Mouse (Mus musculus) naive thymus-derived CD4-positive, alpha-beta T cell, adult 2 months (primary cell): ENCODE measurements around the gene Dhx58.
A peak's percentile ranks its signal among the peaks of the same experiment; 100 is the strongest.

Experiments used
- DNase-seq: peaks from one replicate; pipeline ENCODE4 v3.0.0-alpha.2; 2011; ENCODE audit warnings: low read depth

Gene Dhx58

DNA sequence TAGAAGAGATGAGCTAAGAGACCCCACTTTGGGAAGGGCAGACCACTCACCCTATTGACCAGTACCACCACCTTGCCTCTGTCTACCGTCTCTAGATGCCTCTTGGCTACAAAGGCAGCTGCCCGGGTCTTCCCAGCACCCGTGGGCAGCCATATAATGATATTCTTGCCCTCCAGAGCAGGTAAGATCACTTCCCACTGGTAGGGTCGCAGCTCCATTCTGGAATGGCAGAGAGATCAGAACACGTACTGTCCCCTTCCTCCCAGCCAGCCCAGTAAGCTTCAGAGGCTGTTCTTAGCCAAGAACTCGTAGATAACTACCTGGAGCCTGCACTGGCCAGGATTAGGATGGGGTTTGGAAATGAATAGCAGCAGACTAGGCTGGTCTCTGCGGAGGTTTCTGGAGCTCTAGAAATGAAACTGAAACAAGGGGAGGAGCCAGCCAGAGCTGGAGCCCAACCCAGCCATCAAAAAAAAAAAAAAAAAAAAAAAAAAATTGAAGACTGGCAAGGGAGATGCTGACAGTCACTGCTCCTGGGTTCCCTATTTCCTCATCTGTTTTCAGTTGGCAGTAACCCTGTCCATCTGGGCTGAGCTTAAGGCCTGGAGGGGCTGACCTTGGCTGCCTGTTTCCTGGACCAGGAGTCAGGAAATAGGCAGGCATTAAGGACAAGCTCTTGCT, at the start of gene Dhx58:
TSS of gene Dhx58 (minus strand) at position 421 of the 681 bp plus-strand sequence.
- peak; percentile 77 for DNase-seq

- no peak for DNase-seq
Measured at GRCm38 (mm10) chr11:100752294-100752693, 48.2 kb upstream of the Dhx58 start.

DNA sequence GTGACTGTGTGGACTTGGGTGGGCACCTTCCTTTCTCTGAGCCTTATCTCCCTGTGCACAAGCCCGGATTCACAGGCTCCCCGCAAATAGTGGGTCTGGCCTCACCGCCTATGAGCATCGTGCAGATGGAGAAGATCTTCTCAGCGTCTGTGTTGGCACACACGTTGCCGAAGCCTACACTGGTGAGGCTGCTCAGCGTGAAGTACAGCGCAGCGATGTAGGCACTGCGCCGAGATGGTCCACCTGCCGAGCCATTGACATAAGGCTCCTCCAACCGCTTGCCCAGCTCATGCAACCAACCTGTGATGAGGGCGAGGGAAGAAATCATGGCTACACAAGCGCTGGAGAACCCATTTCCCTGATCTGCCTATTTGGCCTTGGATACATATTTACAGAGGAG, 46.1 kb upstream of the Dhx58 start:
- no peak for DNase-seq

- no peak for DNase-seq
Measured at GRCm38 (mm10) chr11:100749469-100749868, 45.4 kb upstream of the Dhx58 start.

GRCm38 (mm10) chr11:100748620-100749019, 44.5 kb upstream of the Dhx58 start:
- DNase-seq = no peak

- no peak for DNase-seq
Measured at GRCm38 (mm10) chr11:100747114-100747513, 43.0 kb upstream of the Dhx58 start.

DNA sequence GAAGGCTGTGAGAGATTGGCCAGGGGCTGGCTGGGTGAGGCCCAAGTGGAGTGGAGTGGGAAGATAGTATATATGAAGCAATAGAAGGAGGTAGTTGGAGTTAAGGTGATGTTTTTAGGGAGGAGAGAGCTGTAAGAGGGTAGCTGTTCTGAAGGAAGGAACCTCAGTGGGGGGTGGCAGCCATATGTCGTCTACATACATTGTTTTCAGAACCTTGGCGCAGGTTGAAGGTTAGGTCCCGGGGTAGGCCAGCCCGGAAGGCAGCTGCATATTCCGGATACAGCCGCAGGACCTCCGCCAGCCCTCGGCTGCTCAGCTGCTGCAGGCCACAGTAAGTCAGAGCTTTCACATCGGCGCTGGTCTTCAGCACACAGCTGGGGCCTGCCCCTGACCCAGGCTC, 42.5 kb upstream of the Dhx58 start:
- DNase-seq = no peak

GRCm38 (mm10) chr11:100745085-100745484, 41.0 kb upstream of the Dhx58 start:
- peak; percentile 79 for DNase-seq

DNA sequence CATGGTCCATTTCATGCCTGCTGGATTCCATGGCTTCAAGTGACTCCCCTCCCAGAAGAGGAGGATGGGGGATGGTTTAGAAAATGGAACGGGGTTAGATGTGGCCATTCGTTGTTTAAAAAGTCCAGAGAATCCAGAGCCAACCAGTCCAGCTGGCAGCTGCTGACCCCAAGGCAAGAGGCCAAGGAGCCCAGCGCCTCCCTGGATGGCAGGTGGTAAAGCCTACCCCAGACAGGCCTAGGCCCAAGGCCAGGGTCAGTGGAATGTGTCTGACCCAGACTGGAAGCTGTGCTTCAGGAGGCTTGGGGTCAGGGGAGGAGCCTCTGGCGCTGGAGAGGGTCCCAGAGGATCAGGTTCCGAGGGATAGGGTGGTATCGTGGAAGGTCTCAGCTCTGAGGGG, 37.3 kb upstream of the Dhx58 start:
- no peak for DNase-seq

DNA sequence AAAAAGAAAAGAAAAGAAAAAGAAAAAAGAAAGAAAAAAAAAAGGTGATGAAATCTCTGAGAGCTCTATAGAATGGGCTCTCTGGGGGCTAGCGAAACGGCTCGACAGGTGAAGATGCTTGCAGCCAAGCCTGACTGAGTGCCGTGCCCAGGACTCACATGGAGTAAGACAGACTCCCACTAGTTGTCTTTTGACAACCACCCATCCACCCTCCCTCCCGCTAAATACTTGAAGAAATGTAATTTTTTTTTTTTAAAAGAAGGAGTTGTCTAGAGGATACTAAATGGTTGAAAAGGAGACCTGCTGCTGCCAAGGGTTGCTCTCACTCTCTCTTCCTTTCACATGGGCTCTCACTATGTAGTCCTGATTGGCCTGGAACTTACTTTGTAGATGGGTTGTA, 34.7 kb upstream of the Dhx58 start:
- DNase-seq = no peak

GRCm38 (mm10) chr11:100738066-100738604, 34.1 kb upstream of the Dhx58 start, which contains the start of gene Rab5c:
Rab5c (minus strand) TSS chr11:100738215.
- peak; percentile 98 for DNase-seq

DNA sequence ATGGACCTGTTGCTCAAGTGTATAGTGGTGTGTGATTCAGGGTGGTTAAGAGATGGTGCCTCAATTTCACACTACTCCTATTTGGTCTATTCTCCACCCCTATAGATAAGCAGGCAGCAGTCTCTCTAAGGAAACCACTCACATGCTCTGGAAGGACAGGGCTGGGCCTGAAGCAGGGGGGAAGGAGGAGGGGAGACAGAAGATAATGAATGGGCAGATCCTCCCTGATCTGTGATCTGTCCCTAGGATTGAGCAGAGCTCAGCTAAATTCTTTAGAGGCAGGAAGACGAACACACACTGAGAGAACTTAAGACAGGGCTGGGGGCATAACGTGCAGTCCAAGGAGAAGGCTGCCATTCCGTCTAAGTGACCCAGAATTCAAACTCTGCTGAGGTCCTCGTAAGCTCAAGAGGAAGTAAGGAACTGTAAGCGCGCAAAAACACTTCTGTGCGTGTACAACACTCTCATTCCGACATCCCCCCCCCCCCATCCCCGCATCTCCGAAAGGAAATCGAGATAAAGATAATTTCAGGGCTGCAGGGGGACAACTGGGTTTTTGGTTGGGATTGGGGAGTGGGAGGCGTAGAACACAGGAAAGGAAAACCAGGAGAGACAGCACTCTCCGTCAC, 33.1 kb upstream of the Dhx58 start:
- DNase-seq = peak; percentile 37

DNA sequence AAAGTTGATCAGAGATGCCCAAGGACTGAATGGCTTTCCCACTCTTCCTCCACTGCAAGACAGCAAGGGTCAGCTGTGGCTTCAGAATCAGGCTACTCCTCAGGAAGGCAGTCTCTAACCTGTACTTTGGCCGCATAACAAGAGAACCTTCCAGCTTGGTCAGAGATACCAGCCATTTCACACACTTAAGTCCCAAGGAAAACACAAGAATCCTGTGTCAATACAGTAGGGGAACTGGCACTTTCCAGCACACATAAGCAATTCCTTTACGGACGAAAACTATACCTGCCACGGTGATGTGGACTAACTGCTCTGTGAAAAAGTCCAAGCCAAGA, 32.6 kb upstream of the Dhx58 start:
- no peak for DNase-seq

GRCm38 (mm10) chr11:100735954-100736745, 32.1 kb upstream of the Dhx58 start:
- DNase-seq = peak; percentile 53

DNA sequence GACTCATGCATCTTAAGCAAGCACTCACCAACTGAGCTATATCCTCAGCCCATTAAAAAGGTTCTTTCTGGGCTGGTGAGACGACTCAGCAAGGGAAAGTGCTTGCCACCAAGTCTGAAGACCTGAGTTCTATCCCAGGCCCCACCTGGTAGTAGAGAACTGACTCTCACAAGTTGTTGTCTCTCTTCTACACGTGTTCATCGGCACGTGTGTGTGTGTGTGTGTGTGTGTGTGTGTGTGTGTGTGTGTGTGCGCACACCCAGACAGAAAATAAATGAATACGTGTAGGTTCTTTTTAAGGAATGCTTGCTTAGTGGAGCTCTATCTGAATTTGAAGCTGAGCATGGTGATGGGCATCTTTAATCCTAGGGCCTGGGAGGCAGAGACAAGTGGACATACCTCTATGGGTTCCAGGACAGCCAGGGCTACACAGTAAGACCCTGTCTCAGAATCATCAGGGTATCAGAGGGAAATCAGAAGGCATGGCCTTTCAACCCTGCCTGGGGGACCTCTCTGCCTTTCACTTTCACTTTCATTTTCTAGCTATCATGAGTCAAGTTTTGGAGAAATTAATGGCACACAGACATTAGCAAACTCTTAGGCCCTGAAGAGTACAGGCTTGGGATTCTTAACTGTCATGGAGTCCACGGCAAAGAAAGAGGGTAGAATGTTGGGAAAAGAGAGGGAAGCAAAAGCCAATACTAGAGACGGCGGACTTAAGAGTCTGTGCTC, 31.2 kb upstream of the Dhx58 start:
- peak; percentile 69 for DNase-seq

DNA sequence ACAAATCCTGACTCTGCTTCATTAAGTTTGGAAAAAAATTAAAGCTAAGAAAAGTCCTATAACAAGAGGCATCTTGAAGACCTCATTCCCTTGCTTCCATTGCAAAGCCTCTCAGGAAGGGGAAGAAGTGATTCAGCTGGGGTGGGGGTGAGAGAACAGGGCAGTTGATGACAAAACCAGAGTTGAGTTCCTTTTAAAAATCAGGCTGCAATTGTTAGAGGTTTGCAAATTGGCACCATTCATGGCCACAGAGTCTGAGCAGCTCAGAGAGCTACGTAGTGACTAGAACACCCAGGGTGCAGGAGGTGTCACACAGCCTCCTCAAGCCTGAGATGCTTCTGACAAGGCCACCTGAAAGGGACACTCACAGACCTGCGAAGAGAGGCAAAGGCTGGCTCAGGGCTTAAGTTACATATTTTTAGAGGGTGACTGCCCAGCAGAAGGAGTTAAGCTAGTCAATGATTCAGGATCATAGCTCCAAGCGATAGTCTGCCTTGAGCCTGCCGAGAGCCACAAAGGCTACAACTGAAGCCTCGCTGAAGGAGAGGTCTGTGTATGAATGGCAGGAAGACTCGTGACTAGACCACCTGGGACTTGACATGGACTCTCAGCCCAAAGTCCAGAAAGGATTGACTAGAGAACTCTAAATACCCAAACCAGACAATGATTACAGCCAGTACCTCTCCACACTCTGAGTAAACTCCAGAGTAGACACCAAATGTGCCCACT, 26.6 kb upstream of the Dhx58 start:
- no peak for DNase-seq

DNA sequence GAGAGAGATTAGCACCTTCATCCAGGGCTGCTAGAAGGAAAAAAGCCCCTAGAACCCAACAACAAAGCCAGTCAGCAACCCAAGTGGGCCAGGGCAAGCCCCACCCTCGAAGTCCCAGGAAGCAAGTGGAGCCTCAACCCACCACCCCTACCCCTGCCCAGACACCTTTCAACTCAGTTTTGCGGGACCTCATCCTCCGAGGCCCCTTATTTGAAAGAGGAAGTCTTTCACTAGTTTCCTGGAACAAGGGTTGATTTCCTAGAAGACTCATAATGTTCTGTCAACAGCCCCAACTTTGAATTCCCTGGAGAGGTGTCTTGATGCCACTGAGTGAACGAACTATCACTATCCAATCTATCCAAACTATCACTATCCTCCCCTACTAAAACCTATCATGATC, 25.9 kb upstream of the Dhx58 start:
- DNase-seq = no peak

- no peak for DNase-seq
Measured at GRCm38 (mm10) chr11:100728601-100729000, 24.5 kb upstream of the Dhx58 start.

- DNase-seq = no peak
Measured at GRCm38 (mm10) chr11:100727201-100727600, 23.1 kb upstream of the Dhx58 start.

DNA sequence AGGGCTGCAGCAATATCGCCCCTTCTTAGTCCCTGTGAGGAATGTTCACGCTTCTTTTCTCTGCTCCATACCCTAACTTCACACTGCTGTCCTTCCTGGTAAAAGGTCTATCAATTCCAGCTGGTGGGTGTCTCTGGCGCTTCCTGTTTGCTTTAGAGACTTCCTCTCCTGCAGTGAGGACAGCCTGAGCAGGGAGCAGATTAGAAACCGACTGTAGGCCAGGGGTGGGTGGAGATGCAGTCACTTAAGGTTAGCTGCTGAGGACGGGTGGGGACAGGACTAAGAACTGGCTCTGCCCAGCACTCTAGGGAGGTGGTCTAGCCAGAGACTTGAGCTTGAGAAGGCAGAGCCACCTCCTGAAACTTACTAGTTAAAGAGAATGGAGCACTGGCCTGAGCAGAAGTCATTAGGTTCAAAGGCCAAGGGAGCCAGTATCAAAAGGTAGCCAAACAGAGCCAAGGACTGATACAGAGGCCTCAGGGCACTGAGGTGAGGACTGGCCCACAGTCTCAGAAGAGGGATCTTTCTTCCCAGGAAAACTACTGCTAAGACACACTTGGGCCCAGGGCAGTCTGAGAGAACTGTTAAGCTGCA, 20.9 kb upstream of the Dhx58 start:
- no peak for DNase-seq

DNA sequence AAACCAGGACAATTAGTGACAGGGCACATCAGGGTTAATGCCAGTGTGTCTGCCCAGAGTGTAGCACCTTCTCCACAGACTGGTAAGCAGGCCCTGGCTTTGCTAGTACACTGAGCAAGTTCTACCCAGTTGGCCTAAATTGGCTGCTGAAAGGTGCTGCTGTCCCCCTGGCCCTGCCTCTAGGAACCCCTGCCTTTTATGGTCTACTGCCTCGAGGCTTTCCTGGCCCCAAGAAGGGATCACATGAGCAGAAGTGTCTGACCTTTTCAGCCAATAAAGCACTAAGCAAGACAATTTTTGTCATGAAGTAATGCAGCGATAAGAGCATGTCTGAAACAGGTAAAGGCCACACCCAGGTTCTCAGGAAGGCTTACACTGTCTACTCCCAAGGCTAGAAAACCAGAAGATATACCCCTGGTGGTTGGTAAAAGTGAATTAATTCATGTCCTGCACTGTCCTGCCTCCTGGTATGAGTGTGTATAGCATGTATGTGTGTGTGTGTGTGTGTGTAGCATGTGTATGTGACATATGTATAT, 18.5 kb upstream of the Dhx58 start:
- DNase-seq = no peak
